Mouse (Mus musculus) naive thymus-derived CD4-positive, alpha-beta T cell, adult 5 months (primary cell): ENCODE data around the gene Vsx1. TPM values are rescaled to one million over a fixed set of nuclear protein-coding genes. Genes with fewer than 3 reads are reported as not detected.

Experiments used
- polyA plus RNA-seq: library from polyadenylated mRNA; unstranded; fragments of 100-300 nt; shearing (Covaris generic); gene quantifications from one replicate; pipeline ENCODE4 v1.2.1, GENCODE M21; 2017

Vsx1 gene
- not detected for polyA plus RNA-seq

GRCm38 (mm10) chr2:150689223-150689800, at the start of gene Vsx1:
Vsx1 (minus strand) TSS chr2:150689360.

GRCm38 (mm10) chr2:150667820-150668766, 21.1 kb downstream of the Vsx1 start, which contains the start of gene Acss1:
Acss1 (minus strand) TSS chr2:150668500.

Other genes starting within 250 kb of the Vsx1 start
- 1.5 TPM for gene Zfp442, start 237.9 kb downstream of the Vsx1 start, polyA plus RNA-seq
- not detected for gene Zfp345, start 204.3 kb downstream of the Vsx1 start, polyA plus RNA-seq
- gene Cst7, start 118.9 kb downstream of the Vsx1 start, polyA plus RNA-seq = 22.7 TPM
- gene Apmap, start 80.8 kb downstream of the Vsx1 start, polyA plus RNA-seq = 37.4 TPM
- gene Acss1, start 20.9 kb downstream of the Vsx1 start, polyA plus RNA-seq = 56.7 TPM
- gene Entpd6, start 59.7 kb upstream of the Vsx1 start, polyA plus RNA-seq = 69.7 TPM
- 54.3 TPM for gene Pygb, start 97.4 kb upstream of the Vsx1 start, polyA plus RNA-seq
- 47.4 TPM for gene Abhd12, start 215.4 kb upstream of the Vsx1 start, polyA plus RNA-seq
- 1.3 TPM for gene Gins1, start 216.0 kb upstream of the Vsx1 start, polyA plus RNA-seq